In the genomic region with DNA sequence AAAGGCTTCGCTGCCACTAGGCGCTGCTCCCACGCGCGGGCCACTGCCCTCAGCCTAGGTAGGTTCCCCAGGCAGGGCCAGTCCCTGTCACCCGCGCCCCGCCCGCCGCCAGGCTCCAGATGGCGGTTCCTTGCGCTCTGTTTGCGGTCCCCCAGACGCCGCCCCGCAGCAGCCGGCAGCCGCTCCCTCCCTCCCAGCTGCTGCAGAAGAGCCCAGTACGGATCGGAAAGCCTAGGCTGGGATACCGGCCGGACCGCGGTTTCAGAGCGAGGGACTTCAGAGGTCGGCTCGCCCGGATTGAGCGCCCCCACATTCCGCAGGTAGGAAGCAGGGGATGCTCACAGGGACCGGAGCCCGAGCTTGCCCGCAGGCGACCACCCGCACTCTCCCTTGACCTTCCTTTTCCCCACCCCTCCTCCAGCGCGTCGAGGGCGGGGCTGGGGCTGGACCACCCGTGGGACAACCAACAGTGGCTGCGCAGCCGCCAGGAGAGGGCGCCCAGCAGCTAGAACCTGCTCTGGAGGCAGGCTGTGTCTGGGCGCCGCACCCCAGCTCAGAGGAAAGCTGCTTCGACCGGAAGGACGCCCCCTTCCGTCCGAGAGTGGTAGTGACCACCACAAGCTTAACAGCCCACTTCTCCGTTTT, we compare ENCODE assay signal across 8 mouse cellular contexts. TPM values are rescaled to one million over a fixed set of nuclear protein-coding genes. Genes with fewer than 3 reads are reported as not detected.
DNase-seq lines count a peak whose midpoint lies in the region; ATAC-seq and TF ChIP-seq lines count a peak whose summit lies in the region.

Gene Prdm8, plus strand, starts transcription at position 19 of the 645 bp plus-strand sequence.

- WGBS in heart, embryonic 13.5 days = under 1% methylated on average over 51 of the region's 51 CpGs
- WGBS in liver, embryonic 14.5 days (ENCODE audit: insufficient replicate concordance) = under 1% methylated on average over 51 of the region's 51 CpGs

- H3K9me3 ChIP-seq in heart, embryonic 13.5 days = no peaks in the 10 kb centered on the region
- H3K9me3 ChIP-seq in liver, embryonic 14.5 days (ENCODE audit: control insufficient read depth, low read length) = no peaks in the 10 kb centered on the region

- peak; percentile 95 for DNase-seq in brain, embryonic 14.5 days (ENCODE audit: low read depth)
- DNase-seq in fibroblast of lung, adult 2 months (ENCODE audit: low read depth) = peak; percentile 16
- DNase-seq in kidney, postnatal 14 days = peak; percentile 78
- peak in 1 of 3 experiments; percentile 1 for DNase-seq in liver, embryonic 14.5 days (ENCODE audit: low read depth in 3 of 3, low spot score in 3 of 3)
- DNase-seq in neural tube, embryonic 10.5 days (ENCODE audit: extremely low spot score, low spot score) = peak; percentile 92

- peak; percentile 71 for ATAC-seq in CD4-positive, CD25-positive, alpha-beta regulatory T cell, adult 4 months
- peak; percentile 68; the same call in 1 of the 2 replicates for ATAC-seq in heart, embryonic 13.5 days (ENCODE audit: extremely low read depth, insufficient number of reproducible peaks, low FRiP score, low TSS enrichment)
- peak; percentile 65 for ATAC-seq in liver, embryonic 14.5 days (ENCODE audit: insufficient read depth)

- no peak within 1 kb of the TSS for H3K27ac ChIP-seq in heart, embryonic 13.5 days (replicated peaks)
- no peak within 1 kb of the TSS for H3K27ac ChIP-seq in liver, embryonic 14.5 days
- H3K27ac ChIP-seq in testis, adult 2 months (ENCODE audit: control insufficient read depth, insufficient read depth, low read depth, low read length) = no peak within 1 kb of the TSS

- peaks cover 40% of the 10 kb centered on the region for H3K4me1 ChIP-seq in heart, embryonic 13.5 days
- H3K4me1 ChIP-seq in liver, embryonic 14.5 days (replicated peaks; ENCODE audit: control insufficient read depth in 2 of 2, insufficient read depth in 2 of 2, low read length in 1 of 2) = no peaks in the 10 kb centered on the region
- peaks cover 26% of the 10 kb centered on the region for H3K4me1 ChIP-seq in testis, adult 2 months (ENCODE audit: control insufficient read depth, insufficient read depth, low read length)

- peak within 1 kb of the TSS; percentile 66 for H3K4me3 ChIP-seq in heart, embryonic 13.5 days
- H3K4me3 ChIP-seq in liver, embryonic 14.5 days (ENCODE audit: insufficient read depth in 1 of 2, low read depth in 2 of 2, low read length in 2 of 2) = peak within 1 kb of the TSS; percentile 30 to 34
- H3K4me3 ChIP-seq in testis, adult 2 months (ENCODE audit: control insufficient read depth, low read depth, low read length) = peak within 1 kb of the TSS; percentile 40

- no peak for TF ChIP-seq POLR2A in brain, embryonic 14.5 days (IDR thresholded peaks at IDR 0.05; ENCODE audit: borderline replicate concordance, extremely low read depth, insufficient read depth, insufficient read length, poor library complexity, severe bottlenecking)
- TF ChIP-seq POLR2A in testis, adult 2 months (IDR thresholded peaks at IDR 0.05; ENCODE audit: control insufficient read depth, low read depth, low read length) = no peak

- H3K36me3 ChIP-seq in heart, embryonic 13.5 days = no peaks in the 10 kb centered on the region
- H3K36me3 ChIP-seq in liver, embryonic 14.5 days (replicated peaks; ENCODE audit: control insufficient read depth, insufficient read depth, low read depth) = no peaks in the 10 kb centered on the region
- H3K36me3 ChIP-seq in testis, adult 2 months (ENCODE audit: control insufficient read depth, insufficient read depth, low read length) = no peaks in the 10 kb centered on the region

- peaks cover 69% of the 10 kb centered on the region for H3K27me3 ChIP-seq in heart, embryonic 13.5 days (replicated peaks)
- H3K27me3 ChIP-seq in liver, embryonic 14.5 days (ENCODE audit: control insufficient read depth, insufficient read depth, low read length) = peaks cover 59% of the 10 kb centered on the region
- H3K27me3 ChIP-seq in testis, adult 2 months (ENCODE audit: control insufficient read depth, insufficient read depth, low read length) = peaks cover 6% of the 10 kb centered on the region

- no peak for TF ChIP-seq EP300 in liver, embryonic 14.5 days (IDR thresholded peaks at IDR 0.05; ENCODE audit: low read depth)

- H3K9ac ChIP-seq in heart, embryonic 13.5 days = peak within 1 kb of the TSS; percentile 79
- no peak within 1 kb of the TSS for H3K9ac ChIP-seq in liver, embryonic 14.5 days (replicated peaks)

- H3K4me2 ChIP-seq in heart, embryonic 13.5 days = peak within 1 kb of the TSS; percentile 87
- peak within 1 kb of the TSS; percentile 49 for H3K4me2 ChIP-seq in liver, embryonic 14.5 days (ENCODE audit: low read depth)

- peak; percentile 87 for TF ChIP-seq CTCF in brain, embryonic 14.5 days (IDR thresholded peaks at IDR 0.05; ENCODE audit: borderline replicate concordance, extremely low read depth, insufficient read depth, insufficient read length)
- TF ChIP-seq CTCF in liver, embryonic 14.5 days (IDR thresholded peaks at IDR 0.05; ENCODE audit: low read depth) = peak; percentile 77
- TF ChIP-seq CTCF in testis, adult 2 months (IDR thresholded peaks at IDR 0.05; ENCODE audit: control insufficient read depth, insufficient read depth, insufficient replicate concordance, low read depth, low read length) = peak; percentile 83

RNA-seq across cellular contexts. Expression of gene Prdm8, which starts in this region (rescaled TPM):
- polyA plus RNA-seq in CD4-positive, CD25-positive, alpha-beta regulatory T cell, adult 4 months (2017; shearing (Covaris generic)) = not detected
- 23.2 and 26.7 TPM in 2 replicates for polyA plus RNA-seq in brain, embryonic 14.5 days (2012; rRNA removed)
- polyA plus RNA-seq in heart, embryonic 13.5 days (2015; fragmentation: Nextera tagmentation; extraction: Ambion mirVana) = 0.05 and 0.08 TPM in 2 replicates
- 0.03 TPM in 1 of 2 replicates, not detected in the other for polyA plus RNA-seq in liver, embryonic 14.5 days (2012; rRNA removed)
- not detected in 2 replicates for polyA plus RNA-seq in liver, embryonic 14.5 days (2014; fragmentation: Nextera tagmentation; extraction: Ambion mirVana)
- 3.3 and 3.5 TPM in 2 replicates for polyA plus RNA-seq in testis, adult 2 months (2012; rRNA removed)

Comparison
In these comparisons a context has a peak if more than half of its experiments do, and no peak if none do; other contexts are left out.
1. Peak in ATAC-seq in CD4-positive, CD25-positive, alpha-beta regulatory T cell, adult 4 months; RNA of the gene not detected or under 1 TPM.
2. Peak in ATAC-seq, H3K4me3 ChIP-seq, H3K9ac ChIP-seq and H3K4me2 ChIP-seq in heart, embryonic 13.5 days; RNA of the gene not detected or under 1 TPM.
3. Peak in ATAC-seq, H3K4me3 ChIP-seq and H3K4me2 ChIP-seq in liver, embryonic 14.5 days; RNA of the gene not detected or under 1 TPM.